Mouse (Mus musculus) ES-E14 (cell line): ENCODE measurements at regions not wholly inside any gene's neighbourhood (a gene's known extent, or its start where the extent isn't known, plus 50 kb on each side); places are given as distances from the start of the nearest gene placed in this dataset.

Source experiments
- DNase-seq: peaks from one replicate; pipeline ENCODE4 v3.0.0-alpha.2; 2013; ENCODE audit warnings: low read depth, low spot score
- H3K27ac ChIP-seq: 2 replicates; pipeline ENCODE4 v1.5.1; 2012; ENCODE audit warnings: low read depth, mild to moderate bottlenecking, low read length, moderate library complexity, mixed read lengths; ENCODE audit not compliant: poor library complexity, insufficient read depth, severe bottlenecking
- H3K36me3 ChIP-seq: 2 replicates; pipeline ENCODE4 v1.6.1; 2012; ENCODE audit warnings: mild to moderate bottlenecking, low read length, moderate library complexity, mixed read lengths; ENCODE audit not compliant: control insufficient read depth, poor library complexity, insufficient read depth, severe bottlenecking
- H3K4me1 ChIP-seq, 2 experiments: fragments of 150-350 bp in 1 of 2; sonication (generic) in 1 of 2; 2 replicates each; pipeline ENCODE4 v1.6.1; 2012; ENCODE audit warnings: low read length in 2 of 2, mild to moderate bottlenecking in 1 of 2, mixed read lengths in 1 of 2; ENCODE audit not compliant: control insufficient read depth in 2 of 2, insufficient read depth in 2 of 2, poor library complexity in 1 of 2
- H3K4me3 ChIP-seq, 2 experiments: fragments of 150-350 bp in 1 of 2; sonication (generic) in 1 of 2; 2 replicates each; pipeline ENCODE4 v1.5.1; 2012; ENCODE audit warnings: low read length in 2 of 2, low read depth in 1 of 2, mild to moderate bottlenecking in 1 of 2, mixed read lengths in 1 of 2; ENCODE audit not compliant: insufficient read depth in 1 of 2, poor library complexity in 1 of 2, severe bottlenecking in 1 of 2
- H3K9ac ChIP-seq: 2 replicates; pipeline ENCODE4 v1.6.1; 2012; ENCODE audit warnings: low read depth, mild to moderate bottlenecking, low read length, mixed read lengths; ENCODE audit not compliant: poor library complexity, insufficient read depth, severe bottlenecking
- H3K9me3 ChIP-seq: fragments of 150-350 bp; sonication (generic); 2 replicates; pipeline ENCODE4 v1.6.1; 2012; ENCODE audit warnings: low read depth, mild to moderate bottlenecking, low read length; ENCODE audit not compliant: control insufficient read depth, insufficient read depth
- CHD2 ChIP-seq: IDR thresholded peaks from 2 replicates; pipeline ENCODE4 v1.6.1; 2014; ENCODE audit warnings: mild to moderate bottlenecking, low read depth, low read length, inconsistent platforms
- HCFC1 ChIP-seq: IDR thresholded peaks from 2 replicates; pipeline ENCODE4 v1.6.1; 2012; ENCODE audit warnings: low read length, inconsistent platforms, borderline replicate concordance; ENCODE audit not compliant: insufficient read depth
- MAFK ChIP-seq: IDR thresholded peaks from 2 replicates; pipeline ENCODE4 v1.6.1; 2014; ENCODE audit warnings: mild to moderate bottlenecking, low read depth, low read length, inconsistent platforms; ENCODE audit not compliant: insufficient read depth
- ZC3H11A ChIP-seq: IDR thresholded peaks from 2 replicates; pipeline ENCODE4 v1.6.1; 2012; ENCODE audit warnings: low read depth, mild to moderate bottlenecking, inconsistent platforms, low read length, borderline replicate concordance
- ZNF384 ChIP-seq: IDR thresholded peaks from 2 replicates; pipeline ENCODE4 v1.6.1; 2012; ENCODE audit warnings: low read depth, low read length, inconsistent platforms
- in situ Hi-C, 2 experiments: fragments of 600-800 bp; cut with MboI; formaldehyde crosslinking; loops; one replicate each; pipeline ENCODE4 v1.15.1; 2025; ENCODE audit warnings: low sequenced_read_pairs in 2 of 2, inconsistent platforms in 1 of 2; ENCODE audit not compliant: unreplicated experiment in 2 of 2

DNA sequence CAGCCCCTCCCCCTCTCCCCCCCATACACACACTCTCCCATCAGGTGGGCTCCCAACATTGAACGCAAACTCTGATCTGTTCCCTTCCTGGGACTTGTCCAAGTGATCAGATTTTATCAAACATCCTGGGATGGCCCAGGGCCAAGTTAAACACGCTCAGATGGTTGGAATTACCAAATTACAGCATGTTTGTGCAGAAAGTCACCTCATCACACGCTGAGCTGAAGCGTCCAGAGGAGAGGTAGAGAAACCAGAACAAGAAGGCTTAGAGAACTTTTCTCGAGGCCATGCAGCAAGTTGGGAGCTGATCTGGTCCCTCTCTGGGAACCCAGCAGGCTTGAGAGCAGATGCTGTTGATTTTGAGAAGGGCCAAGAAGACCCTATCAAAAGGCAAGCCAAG, 136.5 kb downstream of the Sec61b start:
- no peak for DNase-seq
- in situ Hi-C loops = no loop called here

DNA sequence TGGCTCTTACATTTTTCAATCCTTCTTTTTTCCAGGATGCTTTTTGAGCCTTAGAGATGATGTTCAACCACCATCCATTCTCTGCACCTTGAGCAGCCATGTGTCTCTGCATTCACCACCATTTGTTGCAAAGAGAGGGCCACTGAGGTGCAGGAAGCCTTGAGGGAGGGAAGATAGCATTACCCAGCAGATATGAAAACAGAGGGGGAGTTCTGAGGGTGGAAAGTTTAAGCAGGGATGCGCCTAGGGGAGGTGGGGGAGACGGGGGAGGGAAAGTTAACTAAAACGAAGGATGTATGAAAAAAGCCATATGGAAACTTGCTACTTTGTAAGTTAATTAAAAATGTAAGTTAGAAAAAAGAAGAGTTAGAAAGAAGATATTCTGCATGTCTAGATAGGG, 142.1 kb downstream of the Sec61b start:
- Histone ChIP-seq H3K4me3 (no peak overlapping the region), H3K4me1 (no peaks in the 10 kb centered on the region), H3K9ac (no peak overlapping the region), H3K9me3 (no peaks in the 10 kb centered on the region), H3K27ac (no peak overlapping the region), H3K36me3 (no peaks in the 10 kb centered on the region)
- no peak for TF ChIP-seq HCFC1
- TF ChIP-seq ZNF384 = no peak
- TF ChIP-seq MAFK = no peak
- TF ChIP-seq ZC3H11A = no peak
- TF ChIP-seq CHD2 = no peak
- in situ Hi-C loops = no loop called here
- no peak for DNase-seq

More for the DNA sequence above, 136.5 kb downstream of the Sec61b start:
- Histone ChIP-seq H3K36me3 (no peaks in the 10 kb centered on the region), H3K9ac (no peak overlapping the region), H3K4me3 (no peak overlapping the region), H3K9me3 (no peaks in the 10 kb centered on the region), H3K4me1 (no peaks in the 10 kb centered on the region), H3K27ac (no peak overlapping the region)
- TF ChIP-seq ZC3H11A = no peak
- no peak for TF ChIP-seq HCFC1
- TF ChIP-seq CHD2 = no peak
- TF ChIP-seq MAFK = no peak
- TF ChIP-seq ZNF384 = no peak

DNA sequence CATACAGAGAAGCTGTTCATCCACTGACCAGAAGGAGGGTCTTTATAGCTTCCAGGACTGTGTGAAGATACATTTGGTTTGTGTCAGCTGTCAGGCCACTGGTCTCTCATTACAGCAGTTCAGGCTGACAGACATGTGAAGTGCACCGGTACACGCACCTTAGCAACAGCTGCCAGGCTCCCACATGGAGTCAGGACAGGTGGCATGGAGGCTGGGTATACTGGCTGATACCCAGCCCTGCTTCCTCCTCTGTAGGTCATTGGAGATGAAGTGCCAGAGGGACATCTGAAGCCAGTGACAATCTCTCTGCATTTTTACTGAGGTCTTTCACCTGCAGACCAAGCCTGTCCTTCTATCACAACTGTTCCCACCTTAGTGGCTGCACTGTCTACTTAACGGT, 146.2 kb downstream of the Sec61b start:
- DNase-seq = no peak
- Histone ChIP-seq H3K9me3 (no peaks in the 10 kb centered on the region), H3K4me1 (no peaks in the 10 kb centered on the region), H3K36me3 (no peaks in the 10 kb centered on the region), H3K27ac (no peak overlapping the region), H3K9ac (no peak overlapping the region), H3K4me3 (no peak overlapping the region)
- in situ Hi-C loops = no loop called here
- TF ChIP-seq MAFK (no peak), ZNF384 (no peak), ZC3H11A (no peak), HCFC1 (no peak), CHD2 (no peak)

DNA sequence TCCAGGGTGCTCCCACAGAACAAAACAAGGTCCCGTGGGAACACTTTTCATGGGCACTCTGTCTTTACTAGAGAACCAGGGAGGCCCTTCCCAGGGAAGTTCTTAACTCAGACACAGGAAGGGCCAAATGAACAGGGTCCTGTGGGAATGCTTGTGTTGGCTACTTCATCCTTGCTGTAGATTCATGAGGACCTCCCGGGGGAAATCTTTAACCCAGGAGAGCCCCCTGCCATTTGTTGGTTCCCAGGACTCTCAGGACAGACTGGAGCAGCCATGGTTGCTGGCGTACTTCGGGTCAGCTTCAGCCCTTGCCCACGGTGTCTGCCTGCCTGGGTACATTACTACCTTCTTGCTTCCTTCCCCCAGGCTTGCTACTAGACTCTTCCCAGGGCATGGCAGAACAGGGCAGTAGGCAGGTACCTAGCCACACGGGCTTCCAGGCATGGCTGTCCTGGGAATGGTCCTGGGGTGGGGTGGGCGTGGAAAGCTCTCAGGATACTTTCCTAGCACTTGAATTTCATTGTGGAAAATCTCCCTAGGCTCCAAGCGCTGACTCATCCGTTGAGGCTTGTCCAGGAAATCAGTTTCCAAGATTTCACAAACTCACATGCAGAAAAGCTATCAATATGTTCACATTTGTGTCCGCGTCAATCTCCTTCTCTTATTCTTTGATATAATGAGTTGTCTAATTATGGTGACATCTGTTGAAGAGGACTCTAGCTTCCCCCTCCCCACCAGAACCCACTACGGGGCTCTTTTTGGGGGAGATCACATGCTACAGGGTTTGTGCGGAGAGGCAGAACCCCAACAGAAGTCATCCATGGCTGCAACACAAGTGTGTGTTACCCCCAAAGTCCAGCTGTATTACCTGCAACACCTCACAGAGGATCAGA, 148.6 kb downstream of the Sec61b start:
- in situ Hi-C loops = no loop called here

More for the DNA sequence above, 148.6 kb downstream of the Sec61b start:
- no peaks in the 10 kb centered on the region for H3K36me3 ChIP-seq
- no peak overlapping the region for H3K27ac ChIP-seq
- no peaks in the 10 kb centered on the region for H3K4me1 ChIP-seq
- no peak overlapping the region for H3K4me3 ChIP-seq
- H3K9ac ChIP-seq = no peak overlapping the region
- no peaks in the 10 kb centered on the region for H3K9me3 ChIP-seq
- no peak for DNase-seq
- TF ChIP-seq ZC3H11A (no peak), HCFC1 (no peak), CHD2 (no peak), MAFK (no peak), ZNF384 (no peak)
